Mouse (Mus musculus) adrenal gland, postnatal 36 days (tissue): ENCODE measurements around the gene Tmem248. TPM values are rescaled to one million over a fixed set of nuclear protein-coding genes. Genes with fewer than 3 reads are reported as not detected.

ENCODE experiments used
- DNase-seq, 2 experiments: peaks; one replicate each; pipeline ENCODE4 v3.0.0; 2021; ENCODE audit warnings: mixed read lengths in 1 of 2
- long read RNA-seq, 2 experiments: library from polyadenylated mRNA; stranded (forward); transcript quantifications; one replicate each; pipeline ENCODE4 v2.0.0; 2021; ENCODE audit warnings: borderline sequencing depth in 2 of 2
- total RNA-seq, 2 experiments: library from RNA; stranded (reverse); gene quantifications; 2 replicates each; pipeline ENCODE4 v1.2.3; 2021

Gene Tmem248
- 10 to 100 TPM; 68.0 to 74.2 TPM for total RNA-seq
- long read RNA-seq, experiment 1, transcript Tmem248-202 (7 exons, 3,570 nt), result major isoform, 48 of 60 reads
- long read RNA-seq, experiment 1, partial matches to known transcripts, result 4 of 60 reads
- long read RNA-seq, experiment 1, other reads (novel, unspliced or antisense), result 8 of 60 reads
- long read RNA-seq, experiment 2, transcript Tmem248-202 (7 exons, 3,570 nt), result major isoform, 27 of 32 reads
- long read RNA-seq, experiment 2, partial matches to known transcripts, result 3 of 32 reads
- long read RNA-seq, experiment 2, other reads (novel, unspliced or antisense), result 2 of 32 reads

DNA sequence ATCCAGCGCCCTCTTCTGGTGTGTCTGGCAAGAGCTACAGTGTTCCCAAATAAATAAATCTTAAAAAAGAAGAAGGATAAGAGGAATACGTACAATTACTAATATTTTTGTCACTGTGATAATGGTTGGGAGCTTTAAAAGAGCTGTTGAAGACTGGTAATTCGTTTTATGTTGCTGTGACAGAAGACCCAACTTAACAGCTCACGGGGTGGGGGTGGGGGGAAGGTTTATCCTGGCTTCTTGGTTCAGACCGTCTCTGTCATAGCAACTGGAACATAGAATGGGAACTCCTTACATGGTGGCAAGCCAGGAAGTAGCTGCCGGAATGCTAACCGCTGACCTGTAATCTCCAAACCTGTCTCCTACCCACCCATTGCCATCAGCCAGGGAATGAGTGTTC, at the start of gene Tmem248:
TSS of gene Tmem248 (plus strand) at position 301 of the 400 bp plus-strand sequence.
- no peak for DNase-seq

DNA sequence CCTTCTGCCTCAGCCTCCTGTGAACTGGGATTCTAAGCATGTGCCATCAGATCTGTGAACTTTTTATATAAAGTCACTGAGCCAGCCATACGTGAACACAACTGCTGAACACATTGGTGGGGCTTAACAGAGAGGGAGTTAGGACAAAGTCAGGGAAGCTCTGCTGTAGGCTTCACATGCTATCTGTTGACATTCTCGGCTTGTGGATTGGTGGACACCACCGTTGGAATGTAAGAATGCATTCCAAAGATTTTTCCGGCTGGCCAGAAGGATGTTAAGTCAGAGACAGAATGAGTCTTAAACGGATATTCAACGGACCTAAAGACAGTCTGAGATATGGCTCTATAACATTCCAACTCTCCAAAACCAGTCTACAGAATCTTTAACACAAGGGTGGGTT, 47.8 kb upstream of the Tmem248 start:
- DNase-seq, result no peak

DNA sequence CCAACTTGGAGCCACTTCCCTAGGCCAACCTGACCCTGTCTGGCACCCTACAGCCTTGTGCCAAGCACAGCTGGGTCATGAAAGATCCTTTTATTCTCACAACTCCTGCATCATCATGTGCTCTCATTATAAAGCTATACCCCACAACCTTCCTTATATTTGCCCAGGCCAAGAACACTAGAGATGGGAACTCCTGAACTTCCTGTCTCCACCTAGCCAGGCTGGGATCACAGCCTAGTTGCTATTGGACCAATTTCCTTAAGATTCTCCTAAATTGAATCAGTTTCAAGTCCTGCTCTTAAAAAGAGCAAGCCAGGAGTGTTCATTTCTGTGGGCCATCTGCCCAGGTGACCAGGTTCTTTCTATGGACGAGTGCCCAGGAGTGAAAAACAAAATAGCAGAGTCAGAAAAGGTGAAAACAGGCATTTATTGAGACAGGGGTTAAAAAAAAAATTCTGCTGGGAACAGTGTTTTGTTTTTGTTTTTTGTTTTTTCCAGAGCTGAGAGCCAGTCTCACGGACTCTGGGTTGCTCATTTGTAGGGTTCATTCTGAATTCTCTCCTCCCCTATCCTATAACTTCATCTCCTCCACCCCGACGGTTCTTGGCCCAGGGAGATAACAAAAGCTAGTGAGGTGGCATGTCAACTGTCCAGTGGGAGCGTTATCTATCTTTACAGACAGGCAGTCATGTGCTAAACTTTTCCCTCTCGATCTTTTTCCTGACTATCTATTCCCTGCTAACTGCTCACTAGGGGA, 46.0 kb upstream of the Tmem248 start:
- no peak for DNase-seq

DNA sequence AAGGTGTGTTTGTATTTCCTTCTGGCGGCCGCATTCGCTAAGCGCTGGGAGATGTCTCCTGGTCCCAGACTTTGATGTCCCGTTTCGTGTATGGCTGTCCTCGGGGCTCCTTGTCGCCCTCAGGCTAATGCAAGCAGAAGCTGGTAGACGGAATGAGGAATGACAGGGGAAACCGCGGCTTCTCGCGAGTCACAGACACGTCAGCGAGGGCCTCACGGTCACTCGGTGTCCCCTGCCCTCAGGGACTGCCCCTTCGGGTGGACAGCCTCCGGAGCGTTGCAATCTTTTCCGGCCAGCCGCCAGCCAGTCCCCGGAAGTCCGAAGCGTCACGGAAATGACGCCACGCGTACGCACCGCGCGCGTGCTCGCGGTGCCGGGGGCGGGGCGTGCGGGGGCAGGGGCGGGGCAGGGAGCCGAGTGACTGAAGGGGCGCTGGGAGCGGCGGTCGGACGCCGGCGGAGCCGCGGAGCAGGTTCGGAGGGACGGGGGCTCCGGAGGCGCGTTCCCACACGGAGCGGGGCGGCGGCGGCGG, 45.4 kb upstream of the Tmem248 start, which contains the start of gene Rabgef1:
TSS of gene Rabgef1 (plus strand) at position 376 of the 532 bp plus-strand sequence.
- DNase-seq, result peak; percentile 96 to 97

DNA sequence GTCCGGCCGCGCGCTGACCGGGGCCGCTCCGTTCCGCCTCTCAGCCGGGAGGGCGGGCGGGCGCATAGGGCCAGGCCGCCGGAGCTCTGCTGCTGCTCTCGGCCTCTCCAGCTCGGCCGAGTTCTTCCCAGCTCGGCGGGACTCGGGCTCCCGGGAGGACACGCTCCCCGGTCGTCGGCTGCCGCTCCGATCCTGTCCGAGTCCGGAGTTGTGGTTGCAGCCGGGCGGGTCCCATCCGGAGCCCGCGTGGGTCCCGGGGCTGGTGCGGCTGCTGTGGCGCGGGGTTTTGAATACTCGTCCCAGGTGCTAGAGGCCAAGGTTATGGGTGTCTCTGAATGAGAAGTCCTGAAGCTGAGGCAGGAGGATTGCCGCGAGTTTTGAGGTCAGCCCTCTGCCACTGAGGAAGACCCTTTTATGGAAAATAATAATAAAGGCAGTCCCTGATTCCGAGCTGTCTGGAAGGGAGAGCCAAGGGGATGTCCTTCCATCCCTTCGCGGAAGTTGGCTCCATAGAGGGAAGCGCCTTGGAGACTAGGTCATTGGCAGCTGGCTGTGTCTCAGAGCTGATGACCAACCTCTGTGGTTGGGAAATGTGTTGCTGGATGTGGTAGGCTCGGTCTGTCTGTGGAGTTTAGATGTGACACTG, 44.8 kb upstream of the Tmem248 start:
- DNase-seq, result peak; percentile 61 to 69

DNA sequence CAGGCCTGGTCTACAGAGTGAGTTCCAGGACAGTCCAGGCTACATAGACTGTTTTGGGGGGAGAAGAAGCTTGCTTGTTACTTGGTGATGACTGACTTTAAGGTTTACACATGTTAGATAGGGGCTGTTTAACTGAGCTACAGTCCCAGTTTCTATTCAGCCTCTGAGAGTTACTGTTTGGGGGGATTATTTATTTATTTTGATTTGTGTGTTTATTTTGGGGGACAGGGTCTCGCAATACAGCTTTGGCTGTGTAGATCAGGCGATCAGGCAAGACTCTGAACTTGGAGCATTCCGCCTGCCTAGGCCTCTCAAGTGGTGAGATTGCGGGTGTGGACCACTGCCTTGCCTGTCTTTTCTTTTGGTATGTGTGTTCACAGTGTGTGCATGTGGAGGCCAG, 43.9 kb upstream of the Tmem248 start:
- DNase-seq, result no peak

DNA sequence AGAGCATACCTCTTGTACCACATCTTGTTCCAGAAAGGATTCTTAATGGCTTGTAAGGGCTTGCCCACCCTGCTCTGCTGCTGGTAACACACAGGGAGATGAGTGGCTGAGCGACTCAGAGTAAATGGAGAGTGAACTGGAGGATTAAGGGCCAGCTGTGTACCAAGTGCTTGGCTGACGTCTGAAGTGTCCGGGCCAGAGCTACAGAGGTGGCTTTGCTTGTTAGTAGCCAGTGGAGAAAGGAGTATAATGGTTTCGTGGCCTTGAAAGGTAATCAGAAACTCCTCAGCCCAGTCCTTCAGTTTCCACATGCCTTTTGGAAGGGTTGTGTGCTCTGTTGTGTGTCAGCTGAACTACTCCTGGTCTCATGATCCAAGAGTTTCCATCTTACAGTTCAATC, 39.0 kb upstream of the Tmem248 start:
- no peak for DNase-seq

DNA sequence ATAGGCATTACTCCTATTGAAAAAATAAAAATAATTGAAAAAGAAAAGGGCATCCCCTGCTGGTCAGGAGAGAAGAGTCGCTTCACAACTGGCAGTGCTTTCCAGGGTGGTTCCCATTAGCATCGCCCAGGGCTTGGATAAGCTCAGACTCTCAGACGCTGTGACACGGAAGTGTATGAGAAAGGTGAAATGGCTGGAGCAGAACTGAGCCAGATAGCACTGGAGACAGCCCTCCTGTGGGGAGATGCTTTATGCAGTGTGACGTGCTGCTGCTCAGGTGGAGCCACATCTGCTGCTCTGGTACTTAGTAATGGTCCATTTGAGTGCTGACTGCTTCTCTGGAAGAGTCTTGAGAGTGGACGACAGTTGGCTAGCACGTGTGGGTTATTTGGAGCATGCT, 36.5 kb upstream of the Tmem248 start:
- DNase-seq, result no peak

DNA sequence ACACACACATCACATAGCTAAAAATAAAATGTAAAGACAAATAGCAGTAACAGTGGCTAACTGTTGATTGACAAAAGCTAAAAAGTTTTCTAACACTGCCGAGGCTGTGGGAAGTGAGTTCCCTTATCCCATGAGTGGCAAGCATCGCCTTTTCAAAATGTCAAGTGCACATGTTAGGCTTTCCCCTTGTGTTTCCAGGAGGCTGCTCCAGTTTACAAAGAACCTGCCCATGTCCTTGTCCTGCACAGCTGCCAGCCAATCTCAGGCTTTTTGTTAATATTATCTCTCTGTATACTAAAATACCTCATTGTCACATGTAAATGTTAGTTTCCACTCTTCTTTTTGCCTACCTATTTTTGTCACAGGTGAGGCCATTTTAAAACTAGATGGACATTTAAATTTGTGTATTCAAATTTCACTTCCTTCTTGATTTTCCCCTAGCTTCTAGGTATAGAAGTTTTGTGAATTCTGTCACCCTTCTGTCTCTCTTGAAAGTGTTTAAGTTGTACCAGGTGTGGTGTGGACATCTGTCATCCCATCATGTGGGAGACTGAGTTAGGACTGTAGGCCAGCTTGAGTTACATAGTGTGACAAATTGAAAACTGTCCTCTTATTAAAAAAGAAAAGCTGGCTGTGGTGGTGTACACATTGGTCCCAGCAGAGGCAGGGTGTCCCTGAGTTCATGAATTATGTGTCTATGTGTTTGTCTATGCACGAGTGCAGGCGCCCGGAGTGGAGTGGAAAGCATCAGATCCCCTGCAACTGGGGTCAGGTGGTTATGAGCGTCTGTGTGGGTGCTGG, 34.9 kb upstream of the Tmem248 start:
- no peak for DNase-seq

DNA sequence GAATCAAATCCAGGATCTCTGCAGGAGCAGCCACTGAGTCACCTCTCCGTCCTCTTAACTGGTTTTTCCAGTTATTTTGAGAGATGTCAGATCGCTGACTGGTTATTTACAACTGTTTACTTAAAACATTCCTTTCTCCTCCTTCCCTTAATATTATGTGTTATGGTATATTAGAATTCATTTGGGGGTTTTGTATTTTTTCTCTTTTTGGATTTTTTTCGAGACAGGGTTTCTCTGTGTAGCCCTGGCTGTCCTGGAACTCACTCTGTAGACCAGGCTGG, 34.4 kb upstream of the Tmem248 start:
- no peak for DNase-seq

DNA sequence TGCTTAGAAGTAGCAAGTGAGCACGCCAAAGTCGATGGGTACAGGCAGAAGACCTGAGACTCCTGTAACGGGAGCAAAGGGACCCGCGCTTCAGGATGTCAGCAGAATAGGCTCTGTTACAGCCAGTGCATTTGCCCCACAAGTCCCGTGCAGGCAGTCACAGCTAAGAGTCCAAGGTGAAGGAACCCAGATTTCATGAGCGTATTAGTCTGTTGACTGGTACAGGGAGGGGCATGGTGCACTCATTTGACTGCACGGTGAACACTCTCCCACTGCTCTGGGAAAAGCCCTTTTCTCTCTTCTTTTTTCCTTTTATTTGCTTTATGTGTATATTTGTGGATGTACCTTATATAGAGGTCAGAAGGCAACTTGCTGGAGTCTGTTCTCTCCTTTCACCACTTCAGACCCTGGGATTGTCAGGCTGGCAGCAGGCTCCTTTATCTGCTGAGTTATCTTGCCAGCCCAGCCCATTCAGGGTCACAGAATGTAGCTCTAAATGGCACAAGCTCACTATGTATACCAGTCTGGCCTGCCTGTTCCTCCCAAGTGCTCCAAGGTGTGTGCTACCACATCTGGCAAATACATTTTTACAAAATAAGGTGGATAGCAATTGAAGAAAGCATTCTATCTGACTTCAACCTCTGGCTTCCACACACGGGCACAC, 32.6 kb upstream of the Tmem248 start:
- peak; percentile 68 to 69 for DNase-seq

DNA sequence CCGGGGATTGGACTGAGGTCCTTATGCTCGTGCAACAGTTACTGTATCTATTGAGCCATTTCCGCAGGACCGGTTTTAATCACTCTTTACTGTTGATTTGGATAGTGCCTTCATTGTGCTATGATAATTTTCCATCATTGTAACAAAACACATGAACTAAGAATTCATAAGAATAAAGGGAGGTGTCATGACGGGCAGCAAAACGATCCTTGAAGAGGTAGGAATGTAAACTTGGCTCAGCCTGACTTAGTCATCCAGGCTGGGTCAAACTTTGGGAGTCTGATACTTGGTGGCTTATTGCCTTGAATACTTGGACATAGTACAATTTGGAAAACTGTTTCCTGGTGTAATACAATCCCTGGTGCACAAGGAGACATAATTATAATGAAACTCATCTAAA, 31.6 kb upstream of the Tmem248 start:
- DNase-seq, result no peak

DNA sequence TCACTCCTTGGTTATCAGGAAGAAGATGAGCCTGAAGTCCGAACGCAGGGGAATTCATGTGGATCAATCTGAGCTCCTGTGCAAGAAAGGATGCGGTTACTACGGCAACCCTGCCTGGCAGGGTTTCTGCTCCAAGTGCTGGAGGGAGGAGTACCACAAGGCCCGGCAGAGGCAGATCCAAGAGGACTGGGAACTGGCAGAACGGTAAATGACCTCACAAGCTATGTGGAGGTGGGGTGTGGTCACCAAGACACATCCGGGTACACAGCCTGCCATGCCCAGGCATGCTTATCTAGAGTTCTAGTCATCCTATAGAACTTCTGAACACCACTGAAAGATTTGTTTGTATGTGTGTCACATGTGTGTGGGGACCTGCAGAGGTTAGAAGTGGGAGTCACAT, 29.5 kb upstream of the Tmem248 start:
- DNase-seq, result no peak

DNA sequence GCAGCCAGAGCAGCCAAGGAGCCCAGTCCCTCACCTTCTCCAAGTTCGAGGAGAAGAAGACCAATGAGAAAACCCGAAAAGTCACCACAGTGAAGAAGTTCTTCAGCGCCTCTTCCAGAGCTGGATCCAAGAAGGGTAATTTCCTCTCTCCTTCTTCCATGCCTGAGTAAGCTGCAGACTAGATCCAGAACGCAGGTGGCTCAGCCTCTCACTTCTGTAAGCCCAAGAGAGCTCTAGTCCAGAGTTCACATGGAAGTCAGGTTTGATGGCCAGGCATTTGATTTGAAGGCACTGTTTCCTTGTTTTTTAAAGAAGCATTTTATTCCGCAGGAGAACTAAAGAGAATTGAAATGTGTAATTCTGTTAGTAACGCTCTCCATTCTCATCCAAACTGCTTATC, 26.0 kb upstream of the Tmem248 start:
- DNase-seq, result no peak

DNA sequence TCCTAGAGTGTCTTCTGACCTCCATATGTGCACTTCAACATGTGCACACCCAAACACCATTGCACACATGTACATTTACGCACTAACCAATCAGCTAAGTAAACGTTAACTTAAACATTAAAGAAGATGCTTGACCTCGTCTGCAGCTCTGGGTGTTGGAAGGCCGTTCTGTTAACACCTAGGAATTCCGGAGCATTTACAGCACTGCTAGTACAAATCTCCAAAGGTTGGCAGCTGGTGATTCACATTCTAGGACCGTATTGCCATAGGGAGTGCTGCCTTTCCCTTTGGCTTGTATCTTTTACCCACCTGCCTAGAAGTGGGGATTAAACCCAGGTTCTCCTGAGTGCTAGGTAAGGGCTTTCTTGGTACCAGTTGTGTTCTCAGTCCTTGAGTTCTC, 25.0 kb upstream of the Tmem248 start:
- no peak for DNase-seq

DNA sequence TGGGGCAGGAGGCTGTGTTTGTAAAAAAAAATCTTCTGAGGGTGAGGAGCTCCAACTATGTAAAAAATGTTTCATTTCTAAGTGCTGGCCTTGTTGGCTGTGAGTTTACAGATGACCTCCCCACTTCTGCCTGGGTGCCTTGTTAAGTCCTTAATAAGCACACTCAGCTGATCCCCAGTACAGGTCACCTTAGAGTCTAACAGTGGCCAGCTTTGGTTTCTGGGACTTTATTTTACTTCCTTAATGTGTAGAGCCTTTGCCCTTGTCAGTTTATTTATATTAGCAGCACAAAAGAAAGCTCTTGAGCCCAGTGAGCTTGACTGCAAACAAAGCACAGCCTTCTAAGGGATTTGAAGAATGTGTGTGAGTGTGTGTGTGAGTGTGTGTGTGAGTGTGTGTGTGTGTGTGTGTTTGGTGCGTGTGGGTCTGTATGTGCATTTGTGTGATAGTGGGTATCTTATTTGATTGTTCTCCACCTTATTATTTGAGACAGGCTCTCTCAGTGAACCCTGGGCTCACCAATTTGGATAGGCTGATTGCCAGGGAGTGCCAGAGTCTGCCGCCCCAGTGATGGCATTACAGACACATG, 24.4 kb upstream of the Tmem248 start:
- DNase-seq, result no peak

DNA sequence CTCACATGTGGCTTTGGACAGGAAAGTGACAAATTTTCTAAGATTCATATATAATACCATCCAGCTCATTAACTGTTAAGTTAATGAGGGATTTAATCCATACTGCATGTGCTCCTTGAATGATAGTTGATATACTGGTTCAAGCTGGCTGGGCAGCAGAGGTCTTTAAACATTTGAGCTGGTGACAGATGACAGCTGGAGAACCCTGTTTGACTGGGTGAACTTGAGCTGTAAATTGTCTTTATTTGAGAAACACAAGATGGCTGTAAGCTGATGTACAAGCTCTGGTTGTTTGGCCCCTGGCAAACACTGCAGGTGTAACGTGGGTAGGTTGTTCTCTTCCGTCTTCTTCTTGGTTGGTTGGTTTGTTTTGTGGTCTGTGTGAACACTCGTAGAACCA, 23.1 kb upstream of the Tmem248 start:
- no peak for DNase-seq

DNA sequence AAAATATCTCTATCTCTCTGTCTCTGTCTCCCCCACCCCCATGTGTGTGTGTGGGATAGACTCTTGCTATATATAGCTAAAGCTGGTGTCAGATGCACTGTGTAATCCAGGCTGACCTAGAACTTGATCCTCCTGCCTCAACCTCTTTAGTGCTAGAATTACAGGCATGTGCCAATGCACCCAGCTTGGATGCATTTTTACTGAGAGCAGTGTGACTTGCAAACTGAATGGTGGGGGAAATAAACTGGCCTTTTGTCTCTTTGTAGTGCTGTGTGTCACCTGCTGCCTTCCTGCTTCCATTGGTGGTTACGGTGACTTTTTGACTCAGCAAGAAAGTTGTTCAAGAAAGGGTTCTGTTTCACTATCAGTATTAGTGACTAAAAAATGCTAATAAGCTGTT, 20.6 kb upstream of the Tmem248 start:
- no peak for DNase-seq

DNA sequence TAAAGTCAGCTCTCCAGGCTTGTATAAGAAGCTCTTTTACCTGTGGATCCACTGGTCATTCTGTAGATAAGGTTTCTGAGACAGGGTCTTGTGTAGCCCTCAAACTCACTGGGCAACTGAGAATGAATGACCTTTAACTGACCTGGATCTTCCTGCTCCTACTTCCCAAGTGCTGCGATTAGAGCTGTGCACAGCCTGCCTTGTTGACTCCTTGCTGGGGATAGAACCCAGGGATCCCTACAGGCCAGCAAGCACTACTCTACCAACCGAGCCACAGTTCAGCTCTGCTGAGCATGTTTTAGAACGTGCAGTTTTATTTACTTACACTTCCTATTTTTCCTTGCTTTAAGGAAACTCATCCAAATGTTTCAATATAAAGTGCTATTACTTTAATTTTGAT, 19.4 kb upstream of the Tmem248 start:
- DNase-seq, result no peak

DNA sequence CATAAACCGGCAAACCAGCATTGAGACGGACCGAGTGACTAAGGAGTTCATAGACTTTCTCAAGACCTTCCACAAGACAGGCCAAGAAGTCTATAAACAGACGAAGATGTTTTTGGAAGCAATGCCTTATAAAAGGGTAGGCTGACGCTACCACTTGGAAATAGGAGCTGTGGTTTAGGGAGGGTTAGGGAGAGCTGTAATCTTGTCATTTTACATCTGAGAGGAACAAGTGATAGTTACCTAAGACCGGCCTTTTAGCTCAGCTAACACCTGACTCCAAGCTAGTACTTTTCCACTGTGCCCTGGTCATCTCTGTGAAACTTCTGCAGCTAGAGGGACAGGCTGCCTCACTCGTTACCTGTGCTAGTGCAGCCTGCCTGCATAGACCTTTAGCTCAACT, 18.9 kb upstream of the Tmem248 start:
- DNase-seq, result no peak

DNA sequence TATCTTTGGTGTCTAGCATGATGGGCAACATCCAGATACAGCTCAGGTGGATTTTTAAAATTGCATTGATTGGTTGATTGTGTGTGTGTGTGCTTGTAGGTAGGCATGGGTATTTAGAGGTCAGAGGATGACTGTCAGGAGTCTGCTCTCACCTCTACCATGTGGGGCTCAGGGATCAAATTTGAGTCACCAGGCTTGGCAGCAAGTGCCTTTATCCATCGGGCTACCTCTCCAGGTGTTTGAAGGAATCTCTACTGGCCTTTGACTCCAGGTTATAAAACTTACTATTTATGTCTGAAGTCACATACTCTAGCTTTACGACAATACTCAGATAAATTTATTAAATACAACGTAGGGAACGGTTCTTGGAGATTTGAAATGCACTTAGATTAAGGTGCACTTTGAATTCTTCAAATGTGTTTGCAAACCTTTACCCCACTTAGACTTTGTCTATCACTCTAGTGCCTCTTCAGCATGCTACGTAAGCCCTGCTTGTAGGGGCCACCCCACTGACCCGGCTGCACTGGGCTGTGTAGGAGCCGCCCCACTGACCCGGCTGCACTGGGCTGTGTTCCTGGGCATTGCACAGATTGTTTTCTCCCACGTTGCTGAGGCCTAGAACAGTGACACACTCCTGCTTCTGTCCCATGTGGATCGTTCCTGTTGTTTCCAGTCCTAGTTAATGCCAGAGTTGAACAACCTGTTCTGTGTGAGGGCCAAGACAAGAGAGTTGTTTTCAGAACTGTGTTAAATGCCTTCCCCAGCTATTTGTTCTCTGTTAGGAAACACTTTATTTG, 16.4 kb upstream of the Tmem248 start:
- DNase-seq, result peak in 1 of 2 experiments; percentile 22
